Mouse (Mus musculus): ENCODE measurements around the gene Ehf.

- TF ChIP-seq CTCF (conservative IDR thresholded peaks at IDR 0.05; ENCODE audit: insufficient read depth, insufficient read length, low read depth, low read length), result no peak
- no peak for TF ChIP-seq POLR2A (IDR thresholded peaks at IDR 0.05; ENCODE audit: low read depth, low read length)
Observed at GRCm38 (mm10) chr2:103337370-103337769, 34.3 kb upstream of the Ehf start.
